ENCODE assay signal across 17 mouse cellular contexts in the genomic region with DNA sequence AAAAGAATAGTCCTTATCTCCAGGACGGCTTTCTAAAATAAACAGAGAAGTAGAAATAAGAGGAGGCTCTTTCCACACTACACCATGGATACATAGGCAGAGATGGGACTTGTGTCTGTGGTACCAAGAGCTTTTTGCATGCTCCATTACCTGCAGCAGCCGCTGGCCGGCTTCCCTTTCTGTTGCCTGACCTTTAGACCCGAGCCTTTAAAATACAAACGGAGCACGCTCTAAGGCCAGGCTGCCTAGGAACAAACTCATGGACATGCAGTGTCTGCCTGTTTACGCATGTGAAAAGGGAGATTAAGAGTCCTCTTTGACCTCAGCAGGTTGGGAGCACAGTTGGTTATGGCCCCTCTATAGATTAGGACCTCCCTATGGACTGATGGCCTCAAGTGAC.
DNase-seq lines count a peak whose midpoint lies in the region; ATAC-seq lines count a peak whose summit lies in the region.
"Had no signal": no experiment of that assay in that cellular context is flagged by ENCODE, and none has a peak within 500 bp of the region (broad histone marks: within the 10 kb centered on the region; RNA-seq: fewer than 3 reads in every experiment).

No protein-coding gene starts in this region.

- H3K4me1 ChIP-seq in forebrain, embryonic 11.5 days (replicated peaks; ENCODE audit: control insufficient read depth, insufficient read depth, low read length), result no peaks in the 10 kb centered on the region
- H3K4me1 ChIP-seq in forebrain, embryonic 13.5 days, result peaks cover 5% of the 10 kb centered on the region
- 0 out of 2 replicates have a peak, but pooled peaks cover 4% of the 10 kb centered on the region for H3K4me1 ChIP-seq in kidney, embryonic 16.5 days (ENCODE audit: insufficient read depth, low read length)
- H3K4me1 ChIP-seq in liver, embryonic 11.5 days (replicated peaks; ENCODE audit: control insufficient read depth, insufficient read depth, low read length), result no peaks in the 10 kb centered on the region

- no peak overlapping the region for H3K4me2 ChIP-seq in forebrain, embryonic 11.5 days (ENCODE audit: low read depth, low read length, severe bottlenecking)
- no peak overlapping the region for H3K4me2 ChIP-seq in forebrain, embryonic 13.5 days
- H3K4me2 ChIP-seq in kidney, embryonic 16.5 days (replicated peaks; ENCODE audit: low read depth, low read length), result no peak overlapping the region
- H3K4me2 ChIP-seq in liver, embryonic 11.5 days, result no peak overlapping the region
- H3K4me2 ChIP-seq: hindbrain, embryonic 12.5 days; limb, embryonic 13.5 days; lung, embryonic 14.5 days had no signal

- ATAC-seq in forebrain, embryonic 11.5 days (replicated peaks; ENCODE audit: low FRiP score), result no peak
- no peak for ATAC-seq in forebrain, embryonic 13.5 days
- ATAC-seq in kidney, embryonic 16.5 days (ENCODE audit: low FRiP score, low TSS enrichment), result peak; percentile 69; the same call in 1 of the 2 replicates
- ATAC-seq in liver, embryonic 11.5 days (replicated peaks; ENCODE audit: low FRiP score), result peak; percentile 29; the same call in 1 of the 2 replicates

- no peaks in the 10 kb centered on the region for H3K9me3 ChIP-seq in forebrain, embryonic 11.5 days (ENCODE audit: control insufficient read depth, low read length)
- H3K9me3 ChIP-seq in forebrain, embryonic 13.5 days (replicated peaks), result no peaks in the 10 kb centered on the region
- H3K9me3 ChIP-seq in kidney, embryonic 16.5 days (ENCODE audit: low read length), result no peaks in the 10 kb centered on the region
- no peaks in the 10 kb centered on the region for H3K9me3 ChIP-seq in liver, embryonic 11.5 days (ENCODE audit: control insufficient read depth, low read length)
- H3K9me3 ChIP-seq: hindbrain, embryonic 12.5 days; limb, embryonic 13.5 days had no signal

- no peak overlapping the region for H3K9ac ChIP-seq in forebrain, embryonic 11.5 days (ENCODE audit: low read length)
- H3K9ac ChIP-seq in forebrain, embryonic 13.5 days, result no peak overlapping the region
- no peak overlapping the region for H3K9ac ChIP-seq in kidney, embryonic 16.5 days (replicated peaks; ENCODE audit: low read length)
- H3K9ac ChIP-seq in liver, embryonic 11.5 days (ENCODE audit: low read depth, low read length), result no peak overlapping the region
- H3K9ac ChIP-seq: hindbrain, embryonic 12.5 days; limb, embryonic 13.5 days; lung, embryonic 14.5 days had no signal

- H3K4me3 ChIP-seq in forebrain, embryonic 11.5 days (ENCODE audit: low read depth, low read length), result no peak overlapping the region
- H3K4me3 ChIP-seq in forebrain, embryonic 13.5 days, result no peak overlapping the region
- no peak overlapping the region for H3K4me3 ChIP-seq in kidney, embryonic 16.5 days (ENCODE audit: low read length)
- H3K4me3 ChIP-seq in liver, embryonic 11.5 days (ENCODE audit: low read depth, low read length), result no peak overlapping the region
- H3K4me3 ChIP-seq: heart, adult 2 months; hindbrain, embryonic 12.5 days; limb, embryonic 13.5 days had no signal

- DNase-seq in forebrain, embryonic 11.5 days (ENCODE audit: low spot score), result peak; percentile 7
- peak; percentile 36 for DNase-seq in embryo, embryonic 9.5 days (ENCODE audit: extremely low spot score)
- DNase-seq in liver, embryonic 11.5 days (ENCODE audit: low spot score), result no peak
- DNase-seq in thymus, postnatal 0 days (ENCODE audit: low spot score), result no peak
- no peak for DNase-seq in thymus, postnatal 36 days
- no peak for DNase-seq in right cerebral cortex, postnatal 4 days
- DNase-seq: cerebellum, adult 11 months; heart, adult 2 months; layer of hippocampus, adult 9-11 months; lung, embryonic 14.5 days; lung, postnatal 4 days; midbrain, embryonic 14.5 days; thymus, postnatal 25 days had no signal

- no peaks in the 10 kb centered on the region; the same call in 1 of the 2 replicates for H3K27me3 ChIP-seq in forebrain, embryonic 11.5 days (ENCODE audit: control insufficient read depth, insufficient read depth, low read length)
- no peaks in the 10 kb centered on the region for H3K27me3 ChIP-seq in forebrain, embryonic 13.5 days
- no peaks in the 10 kb centered on the region for H3K27me3 ChIP-seq in kidney, embryonic 16.5 days (ENCODE audit: insufficient read depth, low read length)
- no peaks in the 10 kb centered on the region for H3K27me3 ChIP-seq in liver, embryonic 11.5 days (replicated peaks; ENCODE audit: control insufficient read depth, insufficient read depth, low read length)
- H3K27me3 ChIP-seq: hindbrain, embryonic 12.5 days; limb, embryonic 13.5 days had no signal

- H3K27ac ChIP-seq in forebrain, embryonic 11.5 days (ENCODE audit: low read depth, low read length), result no peak overlapping the region
- H3K27ac ChIP-seq in forebrain, embryonic 13.5 days, result no peak overlapping the region
- no peak overlapping the region for H3K27ac ChIP-seq in kidney, embryonic 16.5 days (ENCODE audit: low read length)
- no peak overlapping the region for H3K27ac ChIP-seq in liver, embryonic 11.5 days (ENCODE audit: low read depth, low read length)
- H3K27ac ChIP-seq: heart, adult 2 months; hindbrain, embryonic 12.5 days; limb, embryonic 13.5 days had no signal

- 17% methylated on average over 7 of the region's 7 CpGs for WGBS in forebrain, embryonic 11.5 days
- WGBS in forebrain, embryonic 13.5 days, result 20% methylated on average over 7 of the region's 7 CpGs
- 23% methylated on average over 7 of the region's 7 CpGs for WGBS in kidney, embryonic 16.5 days
- WGBS in liver, embryonic 11.5 days, result 61% methylated on average over 7 of the region's 7 CpGs

- H3K36me3 ChIP-seq in forebrain, embryonic 11.5 days (ENCODE audit: control insufficient read depth, insufficient read depth, low read length), result no peaks in the 10 kb centered on the region
- H3K36me3 ChIP-seq in forebrain, embryonic 13.5 days (ENCODE audit: poor library complexity, severe bottlenecking), result no peaks in the 10 kb centered on the region
- no peaks in the 10 kb centered on the region for H3K36me3 ChIP-seq in kidney, embryonic 16.5 days (ENCODE audit: insufficient read depth, low read length)
- H3K36me3 ChIP-seq in liver, embryonic 11.5 days (ENCODE audit: control insufficient read depth, insufficient read depth, low read length), result no peaks in the 10 kb centered on the region
- H3K36me3 ChIP-seq: hindbrain, embryonic 12.5 days; limb, embryonic 13.5 days had no signal

Comparison
In these comparisons a context has a peak if more than half of its experiments do, and no peak if none do; other contexts are left out.
1. ATAC-seq: peak in kidney, embryonic 16.5 days (single experiment) and liver, embryonic 11.5 days (single experiment); none in forebrain, embryonic 11.5 days (single experiment) and forebrain, embryonic 13.5 days (single experiment).
2. DNase-seq: peak in forebrain, embryonic 11.5 days (single experiment) and embryo, embryonic 9.5 days (single experiment); none in liver, embryonic 11.5 days (single experiment), thymus, postnatal 0 days (single experiment), thymus, postnatal 36 days (0 of 2) and right cerebral cortex, postnatal 4 days (single experiment).